10 mouse cellular contexts compared by ENCODE assay signal in the genomic region with DNA sequence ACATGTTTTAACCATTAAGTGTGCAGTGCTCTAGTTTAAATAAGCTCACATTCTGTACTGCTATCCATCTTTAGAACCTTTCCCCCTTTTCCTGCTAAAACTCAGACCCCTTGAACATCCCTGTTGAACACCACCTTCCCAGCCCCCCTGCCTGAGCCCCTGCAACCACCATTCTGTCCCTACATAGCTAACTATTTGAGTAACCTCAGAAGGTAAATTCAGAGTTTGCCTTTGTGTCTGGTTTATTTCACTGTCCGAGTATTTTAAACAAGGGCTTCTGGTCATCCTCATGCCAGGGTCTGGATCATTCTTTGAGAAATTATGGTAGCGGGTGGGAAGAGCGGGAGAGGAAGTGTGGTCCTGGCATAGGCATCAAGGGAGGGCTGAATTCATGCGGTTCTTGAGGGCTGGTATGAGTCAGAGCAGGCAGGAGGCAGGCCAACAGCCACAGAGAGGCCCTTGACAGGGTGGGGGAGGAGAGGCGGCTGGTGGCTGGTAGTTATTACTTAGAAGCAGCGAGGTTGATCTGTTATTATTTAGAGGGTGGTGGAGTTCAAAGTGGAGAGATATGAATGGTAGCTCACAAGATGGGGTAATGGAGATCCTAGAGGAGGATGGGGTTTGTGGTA. TPM values are rescaled to one million over a fixed set of nuclear protein-coding genes. Genes with fewer than 3 reads are reported as not detected.
DNase-seq lines count a peak whose midpoint lies in the region; ATAC-seq lines count a peak whose summit lies in the region.
"Had no signal": no experiment of that assay in that cellular context is flagged by ENCODE, and none has a peak within 500 bp of the region (broad histone marks: within the 10 kb centered on the region; RNA-seq: fewer than 3 reads in every experiment).

No protein-coding gene starts in this region.

- no peak overlapping the region for H3K4me3 ChIP-seq in embryonic facial prominence, embryonic 11.5 days (ENCODE audit: low read depth, low read length)
- no peak overlapping the region for H3K4me3 ChIP-seq in limb, embryonic 10.5 days

- H3K9ac ChIP-seq in embryonic facial prominence, embryonic 11.5 days (replicated peaks; ENCODE audit: low read length): no peak overlapping the region

- no peaks in the 10 kb centered on the region for H3K36me3 ChIP-seq in embryonic facial prominence, embryonic 11.5 days (replicated peaks; ENCODE audit: control insufficient read depth, insufficient read depth, low read depth, low read length)
- no peaks in the 10 kb centered on the region for H3K36me3 ChIP-seq in limb, embryonic 10.5 days

- whole genome bisulfite sequencing in embryonic facial prominence, embryonic 11.5 days: 56% methylated on average over 6 of the region's 6 CpGs
- 42% methylated on average over 6 of the region's 6 CpGs for WGBS in limb, embryonic 10.5 days

- DNase-seq in ovary, postnatal 36 days (ENCODE audit: low spot score): peak; percentile 36
- DNase-seq in ovary, postnatal 10 days (ENCODE audit: low spot score): no peak
- DNase-seq in embryonic facial prominence, embryonic 11.5 days (ENCODE audit: low spot score): peak; percentile 51
- no peak for DNase-seq in limb, embryonic 10.5 days (ENCODE audit: low spot score)
- DNase-seq in layer of hippocampus, adult 9-11 months: no peak
- DNase-seq in neural tube, embryonic 10.5 days (ENCODE audit: extremely low spot score, low spot score): no peak
- DNase-seq in left cerebral cortex, postnatal 10 days (ENCODE audit: extremely low spot score in 1 of 2, low spot score in 2 of 2): no peak

- no peaks in the 10 kb centered on the region for H3K4me1 ChIP-seq in embryonic facial prominence, embryonic 11.5 days (ENCODE audit: control insufficient read depth, insufficient read depth, low read length)
- peaks cover 9% of the 10 kb centered on the region for H3K4me1 ChIP-seq in limb, embryonic 10.5 days

- intact Hi-C loops in left cerebral cortex, postnatal 10 days (cut with DNase I): no loop called here

- no peak overlapping the region for H3K27ac ChIP-seq in embryonic facial prominence, embryonic 11.5 days (replicated peaks; ENCODE audit: low read depth, low read length)
- peak overlapping the region; percentile 50; the same call in 1 of the 2 replicates for H3K27ac ChIP-seq in limb, embryonic 10.5 days

- no peaks in the 10 kb centered on the region for H3K9me3 ChIP-seq in embryonic facial prominence, embryonic 11.5 days (replicated peaks; ENCODE audit: control insufficient read depth, low read length)
- H3K9me3 ChIP-seq in limb, embryonic 10.5 days (replicated peaks): no peaks in the 10 kb centered on the region

- H3K4me2 ChIP-seq in embryonic facial prominence, embryonic 11.5 days (ENCODE audit: low read depth, low read length): no peak overlapping the region

- ATAC-seq in embryonic facial prominence, embryonic 11.5 days (replicated peaks; ENCODE audit: insufficient number of reproducible peaks, low FRiP score, low TSS enrichment, low read depth): peak; percentile 65
- ATAC-seq in megakaryocyte-erythroid progenitor cell, adult 5-6 weeks (replicated peaks; ENCODE audit: low FRiP score, low TSS enrichment, poor library complexity, severe bottlenecking): peak; percentile 60

- H3K27me3 ChIP-seq in embryonic facial prominence, embryonic 11.5 days (ENCODE audit: control insufficient read depth, insufficient read depth, low read length): no peaks in the 10 kb centered on the region
- H3K27me3 ChIP-seq in limb, embryonic 10.5 days (ENCODE audit: low read depth, poor library complexity, severe bottlenecking): no peaks in the 10 kb centered on the region

RNA-seq across cellular contexts. Expression of gene Scgb1a1, which starts 34.8 kb away (rescaled TPM):
- polyA plus RNA-seq in embryonic facial prominence, embryonic 11.5 days (2014; fragmentation: Nextera tagmentation; extraction: Ambion mirVana): not detected in 2 replicates
- polyA plus RNA-seq in limb, embryonic 10.5 days (2016; fragmentation: Nextera tagmentation; extraction: Ambion mirVana): not detected in 2 replicates
- not detected in 2 replicates for total RNA-seq in megakaryocyte-erythroid progenitor cell, adult 5-6 weeks (2014; fragmentation: Nextera tagmentation)
- not detected in 2 replicates for total RNA-seq in megakaryocyte-erythroid progenitor cell, adult 5-6 weeks (2017)
- total RNA-seq in left cerebral cortex, postnatal 10 days (2021): not detected
- polyA plus RNA-seq: brain, embryonic 14.5 days; neural tube, embryonic 14.5 days had no signal

Comparison
In these comparisons a context has a peak if more than half of its experiments do, and no peak if none do; other contexts are left out.
1. DNase-seq: peak in ovary, postnatal 36 days (single experiment) and embryonic facial prominence, embryonic 11.5 days (single experiment); none in ovary, postnatal 10 days (single experiment), limb, embryonic 10.5 days (single experiment), layer of hippocampus, adult 9-11 months (single experiment), neural tube, embryonic 10.5 days (single experiment) and left cerebral cortex, postnatal 10 days (0 of 2).